Mouse (Mus musculus) mesoderm, embryonic 11.5 days (tissue): ENCODE measurements around the gene Stat5b.

Experiments
- DNase-seq: peaks from one replicate; pipeline ENCODE4 v3.0.0-alpha.2; 2012; ENCODE audit warnings: low read depth, low spot score

Gene Stat5b

GRCm38 (mm10) chr11:100769980-100770379 lies 80.5 kb downstream of the Stat5b start:
- no peak for DNase-seq

- DNase-seq, result no peak
Observed at GRCm38 (mm10) chr11:100767871-100768270, 82.7 kb downstream of the Stat5b start.

- DNase-seq, result no peak
Observed at GRCm38 (mm10) chr11:100766726-100767125, 83.8 kb downstream of the Stat5b start.

GRCm38 (mm10) chr11:100762831-100763230 lies 87.7 kb downstream of the Stat5b start, which contains the start of gene Hcrt:
TSS of gene Hcrt (minus strand) at chr11:100762931.
- DNase-seq, result no peak

GRCm38 (mm10) chr11:100761547-100762045 lies 88.9 kb downstream of the Stat5b start:
- peak; percentile 90 for DNase-seq

GRCm38 (mm10) chr11:100759611-100760233 lies 90.8 kb downstream of the Stat5b start, which contains the start of gene Kcnh4:
TSS of gene Kcnh4 (minus strand) at chr11:100759942.
- DNase-seq, result peak; percentile 41

- peak; percentile 76 for DNase-seq
Observed at GRCm38 (mm10) chr11:100758707-100759610, 91.6 kb downstream of the Stat5b start.

GRCm38 (mm10) chr11:100757566-100757965 lies 93.0 kb downstream of the Stat5b start:
- no peak for DNase-seq

- DNase-seq, result no peak
Observed at GRCm38 (mm10) chr11:100756476-100756875, 94.0 kb downstream of the Stat5b start.

- no peak for DNase-seq
Observed at GRCm38 (mm10) chr11:100754693-100755057, 95.8 kb downstream of the Stat5b start.

GRCm38 (mm10) chr11:100754021-100754692 lies 96.4 kb downstream of the Stat5b start:
- DNase-seq, result no peak

- DNase-seq, result no peak
Observed at GRCm38 (mm10) chr11:100752294-100752693, 98.2 kb downstream of the Stat5b start.

GRCm38 (mm10) chr11:100750127-100750526 lies 100.4 kb downstream of the Stat5b start:
- no peak for DNase-seq

GRCm38 (mm10) chr11:100749469-100749868 lies 101.1 kb downstream of the Stat5b start:
- DNase-seq, result no peak

GRCm38 (mm10) chr11:100748620-100749019 lies 101.9 kb downstream of the Stat5b start:
- DNase-seq, result no peak

- DNase-seq, result no peak
Observed at GRCm38 (mm10) chr11:100747114-100747513, 103.4 kb downstream of the Stat5b start.

GRCm38 (mm10) chr11:100746546-100746945 lies 104.0 kb downstream of the Stat5b start:
- DNase-seq, result no peak

- DNase-seq, result peak; percentile 75
Observed at GRCm38 (mm10) chr11:100745085-100745484, 105.4 kb downstream of the Stat5b start.

GRCm38 (mm10) chr11:100741348-100741747 lies 109.2 kb downstream of the Stat5b start:
- no peak for DNase-seq

GRCm38 (mm10) chr11:100738749-100739148 lies 111.8 kb downstream of the Stat5b start:
- DNase-seq, result no peak

GRCm38 (mm10) chr11:100738066-100738604 lies 112.4 kb downstream of the Stat5b start, which contains the start of gene Rab5c:
TSS of gene Rab5c (minus strand) at chr11:100738215.
- DNase-seq, result peak; percentile 99
